Mouse (Mus musculus): ENCODE results near the gene Ube2i.
"Not testable (repeated sequence)": the region's sequence is repeated elsewhere in the genome, so short reads cannot be mapped to it uniquely, and the experiment has no call there.

- TF ChIP-seq CTCF (IDR thresholded peaks at IDR 0.05; ENCODE audit: low read depth, low read length); POLR2A (IDR thresholded peaks at IDR 0.05; ENCODE audit: insufficient read depth, low read length); EP300 (IDR thresholded peaks at IDR 0.05; ENCODE audit: insufficient read depth, low read depth, low read length): not testable (repeated sequence)
Measured at GRCm38 (mm10) chr17:25231621-25232020, 42.8 kb downstream of the Ube2i start.

All from ES-Bruce4 (cell line).